Mouse (Mus musculus): ENCODE results near the gene Trak1. TPM values are rescaled to one million over a fixed set of nuclear protein-coding genes. Genes with fewer than 3 reads are reported as not detected.

The Trak1 gene
- polyA plus RNA-seq, 1 experiment from 2014 or later: 11.6 TPM

DNA sequence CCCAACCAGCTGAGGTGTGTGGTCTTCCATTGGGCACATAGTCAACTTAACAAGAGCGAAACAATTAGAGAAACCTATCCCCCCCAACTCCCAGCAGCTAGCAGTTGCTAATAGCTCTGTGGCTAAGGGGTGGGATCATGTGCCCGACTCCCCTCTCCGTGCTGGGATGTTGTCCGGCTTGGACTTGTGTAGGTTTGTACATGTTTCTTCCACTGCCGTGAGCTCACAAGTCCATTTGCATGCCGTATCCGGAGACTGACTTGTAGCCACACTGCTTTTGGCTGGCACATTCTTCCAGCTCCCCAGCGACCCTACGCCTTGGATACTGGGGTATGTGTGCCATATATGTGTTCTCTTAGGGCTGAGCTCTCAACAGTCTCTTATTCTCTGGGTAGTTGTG is 55.4 kb downstream of the Trak1 start:
- H3K9ac ChIP-seq (ENCODE audit: low read depth, low read length): no peak overlapping the region
- no peaks in the 10 kb centered on the region for H3K27me3 ChIP-seq (ENCODE audit: insufficient read depth, low read length)
- H3K27ac ChIP-seq: no peak overlapping the region
- H3K9me3 ChIP-seq (replicated peaks; ENCODE audit: low read length): no peaks in the 10 kb centered on the region
- H3K4me1 ChIP-seq (replicated peaks; ENCODE audit: insufficient read depth, low read length): peaks cover 26% of the 10 kb centered on the region
- no peaks in the 10 kb centered on the region for H3K36me3 ChIP-seq (ENCODE audit: insufficient read depth, low read length)
- H3K4me3 ChIP-seq (replicated peaks; ENCODE audit: low read depth, low read length): no peak overlapping the region
- DNase-seq (ENCODE audit: low spot score) (no peak), ATAC-seq (replicated peaks; ENCODE audit: low FRiP score, low read depth) (no peak)
- TF ChIP-seq CTCF (IDR thresholded peaks at IDR 0.05; ENCODE audit: low read depth): no peak
- H3K4me2 ChIP-seq (ENCODE audit: low read length): no peak overlapping the region
- 87% methylated on average over 9 of the region's 9 CpGs for WGBS

DNA sequence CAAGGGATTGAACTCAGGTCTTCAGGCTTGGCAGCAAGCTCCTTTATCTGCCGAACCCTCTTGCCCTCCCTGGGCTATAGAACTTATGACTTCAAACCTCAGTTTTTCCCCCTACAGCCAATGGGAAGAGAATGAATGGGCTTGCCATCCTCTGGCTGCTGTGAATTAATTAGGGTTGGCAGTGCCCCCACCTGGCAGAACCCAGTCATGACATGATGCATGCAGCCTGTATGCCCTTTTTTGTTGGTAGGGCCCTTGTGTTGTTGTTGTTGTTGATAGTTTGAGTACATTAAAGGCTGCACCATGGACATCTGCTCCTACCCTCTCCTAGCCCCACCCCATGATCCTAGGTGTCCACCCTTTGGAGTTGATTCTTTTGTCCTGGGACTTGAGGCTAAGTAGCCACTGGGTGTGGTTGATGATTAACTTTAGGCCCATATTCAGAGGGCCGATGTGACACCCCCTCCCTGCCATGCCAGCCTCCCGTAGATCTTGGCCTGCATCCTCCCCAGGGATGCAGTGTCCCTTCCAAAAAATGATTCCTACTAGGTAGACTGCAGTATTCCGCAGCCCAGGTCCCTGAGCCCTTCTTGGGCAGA is 57.6 kb downstream of the Trak1 start:
- no peaks in the 10 kb centered on the region for H3K27me3 ChIP-seq (ENCODE audit: insufficient read depth, low read length)
- no peak for DNase-seq (ENCODE audit: low spot score)
- 57% methylated on average over 4 of the region's 4 CpGs for WGBS
- H3K36me3 ChIP-seq (ENCODE audit: insufficient read depth, low read length): no peaks in the 10 kb centered on the region
- H3K9ac ChIP-seq (ENCODE audit: low read depth, low read length): no peak overlapping the region
- H3K4me3 ChIP-seq (replicated peaks; ENCODE audit: low read depth, low read length): no peak overlapping the region
- no peaks in the 10 kb centered on the region for H3K9me3 ChIP-seq (replicated peaks; ENCODE audit: low read length)
- H3K27ac ChIP-seq: no peak overlapping the region
- no peak overlapping the region for H3K4me2 ChIP-seq (ENCODE audit: low read length)
- 0 out of 2 replicates have a peak, but pooled peaks have one; percentile 19 for ATAC-seq (replicated peaks; ENCODE audit: low FRiP score, low read depth)
- peaks cover 30% of the 10 kb centered on the region for H3K4me1 ChIP-seq (replicated peaks; ENCODE audit: insufficient read depth, low read length)
- peak; percentile 55 for TF ChIP-seq CTCF (IDR thresholded peaks at IDR 0.05; ENCODE audit: low read depth)

DNA sequence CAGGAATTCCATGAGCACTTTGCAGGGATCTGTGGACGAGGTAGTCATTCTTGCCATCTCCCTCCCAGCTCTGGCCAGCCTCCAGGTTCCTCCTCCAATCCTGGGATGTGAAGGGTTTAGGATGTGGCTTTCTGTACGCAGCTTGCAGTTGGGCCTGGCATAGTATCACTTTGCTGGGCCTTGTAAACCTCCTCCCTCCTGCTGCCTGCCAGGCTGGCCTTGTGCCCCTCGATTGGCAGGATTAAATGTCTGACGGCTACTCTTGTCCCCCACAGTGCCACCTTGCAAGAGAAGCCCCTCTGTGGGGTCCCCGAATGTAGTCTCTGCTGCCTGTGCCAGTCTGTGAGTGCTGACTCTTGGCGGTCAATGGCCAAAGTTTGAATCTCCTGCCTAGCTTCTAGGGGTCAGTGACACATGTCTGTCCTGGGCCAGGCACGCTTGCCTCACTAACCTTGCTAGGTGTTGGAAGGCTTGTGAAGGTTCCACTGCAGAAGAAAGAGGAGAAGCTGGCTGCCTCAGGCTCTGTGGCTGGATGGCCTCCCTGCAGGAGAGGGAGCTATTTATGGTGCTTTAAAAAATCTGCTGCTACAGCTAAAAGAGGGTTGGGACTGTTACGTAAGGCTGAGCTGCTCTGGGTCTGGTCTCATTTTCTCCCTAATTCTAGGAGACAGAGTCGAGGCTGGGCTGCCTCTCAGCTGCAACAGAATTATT is 58.3 kb downstream of the Trak1 start:
- Histone ChIP-seq H3K9me3 (replicated peaks; ENCODE audit: low read length) (no peaks in the 10 kb centered on the region), H3K4me2 (ENCODE audit: low read length) (no peak overlapping the region), H3K27me3 (ENCODE audit: insufficient read depth, low read length) (no peaks in the 10 kb centered on the region), H3K36me3 (ENCODE audit: insufficient read depth, low read length) (no peaks in the 10 kb centered on the region), H3K4me1 (replicated peaks; ENCODE audit: insufficient read depth, low read length) (peaks cover 29% of the 10 kb centered on the region), H3K27ac (no peak overlapping the region), H3K9ac (ENCODE audit: low read depth, low read length) (0 out of 2 replicates have a peak overlapping the region, but pooled peaks have one; percentile 2), H3K4me3 (replicated peaks; ENCODE audit: low read depth, low read length) (no peak overlapping the region)
- DNase-seq (ENCODE audit: low spot score) (no peak), ATAC-seq (replicated peaks; ENCODE audit: low FRiP score, low read depth) (no peak)
- no peak for TF ChIP-seq CTCF (IDR thresholded peaks at IDR 0.05; ENCODE audit: low read depth)
- WGBS: 54% methylated on average over 9 of the region's 9 CpGs

DNA sequence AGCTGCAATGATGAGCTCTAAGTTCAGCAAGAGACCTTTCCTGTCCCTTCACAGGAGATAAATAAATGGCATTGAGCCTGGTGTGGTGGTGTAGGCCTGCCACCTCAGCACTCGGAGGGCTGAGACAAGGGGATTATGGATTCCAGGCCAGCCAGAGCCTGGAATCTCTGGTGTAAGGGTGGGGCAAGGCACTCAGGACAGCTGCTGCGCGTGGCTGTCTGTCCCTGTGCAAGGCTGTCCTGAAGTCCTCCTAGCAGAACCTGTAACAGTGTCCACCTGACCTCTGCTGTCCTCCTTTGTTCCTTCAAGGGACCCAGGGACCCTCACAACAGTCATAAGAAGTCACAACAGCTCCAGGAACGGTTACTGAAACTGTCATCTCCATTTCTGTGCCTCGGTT is 59.8 kb downstream of the Trak1 start:
- H3K36me3 ChIP-seq (ENCODE audit: insufficient read depth, low read length): no peaks in the 10 kb centered on the region
- H3K4me3 ChIP-seq (replicated peaks; ENCODE audit: low read depth, low read length): no peak overlapping the region
- DNase-seq (ENCODE audit: low spot score): no peak
- peaks cover 22% of the 10 kb centered on the region; the same call in 1 of the 2 replicates for H3K4me1 ChIP-seq (replicated peaks; ENCODE audit: insufficient read depth, low read length)
- no peak for ATAC-seq (replicated peaks; ENCODE audit: low FRiP score, low read depth)
- no peak overlapping the region for H3K27ac ChIP-seq
- no peaks in the 10 kb centered on the region for H3K9me3 ChIP-seq (replicated peaks; ENCODE audit: low read length)
- WGBS: 88% methylated on average over 5 of the region's 5 CpGs
- no peak for TF ChIP-seq CTCF (IDR thresholded peaks at IDR 0.05; ENCODE audit: low read depth)
- H3K4me2 ChIP-seq (ENCODE audit: low read length): no peak overlapping the region
- H3K9ac ChIP-seq (ENCODE audit: low read depth, low read length): no peak overlapping the region
- H3K27me3 ChIP-seq (ENCODE audit: insufficient read depth, low read length): no peaks in the 10 kb centered on the region

DNA sequence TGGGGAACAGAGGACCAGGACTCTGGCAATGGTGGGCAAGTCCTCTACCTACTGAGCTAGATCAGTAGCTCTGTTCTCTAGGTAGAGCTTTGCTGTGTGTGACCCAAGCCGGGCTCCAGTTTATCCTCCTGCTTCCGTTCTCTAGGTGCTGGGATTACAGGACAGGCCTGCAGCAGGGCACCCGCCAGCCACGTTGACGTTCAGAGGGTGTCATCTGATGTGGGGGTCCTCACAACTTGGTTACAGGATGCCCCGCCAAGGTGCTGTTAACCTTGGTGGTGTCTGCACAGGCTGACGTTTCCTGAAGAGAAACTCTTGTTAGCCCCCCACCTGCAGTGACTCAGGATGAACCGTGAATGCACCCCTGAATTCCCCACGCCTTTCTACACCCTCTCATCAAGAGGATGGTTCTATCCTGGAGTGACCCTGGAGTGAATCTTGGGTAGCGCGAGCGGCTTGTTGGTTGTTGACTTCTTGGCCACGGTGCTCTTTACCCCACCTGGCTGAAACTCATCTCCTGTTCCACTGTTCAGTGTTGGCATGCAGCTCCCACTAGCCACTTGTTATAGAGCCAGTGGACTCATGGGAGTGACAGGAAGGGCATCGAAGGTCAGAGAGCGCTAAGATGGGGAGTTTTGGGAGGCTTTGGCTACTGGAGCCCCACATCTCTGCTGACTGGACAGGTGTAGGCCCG is 60.4 kb downstream of the Trak1 start:
- H3K4me2 ChIP-seq (ENCODE audit: low read length): no peak overlapping the region
- H3K27me3 ChIP-seq (ENCODE audit: insufficient read depth, low read length): no peaks in the 10 kb centered on the region
- no peaks in the 10 kb centered on the region for H3K36me3 ChIP-seq (ENCODE audit: insufficient read depth, low read length)
- H3K4me1 ChIP-seq (replicated peaks; ENCODE audit: insufficient read depth, low read length): peaks cover 22% of the 10 kb centered on the region; the same call in 1 of the 2 replicates
- H3K4me3 ChIP-seq (replicated peaks; ENCODE audit: low read depth, low read length): no peak overlapping the region
- no peaks in the 10 kb centered on the region for H3K9me3 ChIP-seq (replicated peaks; ENCODE audit: low read length)
- no peak overlapping the region for H3K27ac ChIP-seq
- DNase-seq (ENCODE audit: low spot score): no peak
- no peak for ATAC-seq (replicated peaks; ENCODE audit: low FRiP score, low read depth)
- 87% methylated on average over 16 of the region's 16 CpGs for WGBS
- H3K9ac ChIP-seq (ENCODE audit: low read depth, low read length): no peak overlapping the region
- no peak for TF ChIP-seq CTCF (IDR thresholded peaks at IDR 0.05; ENCODE audit: low read depth)

DNA sequence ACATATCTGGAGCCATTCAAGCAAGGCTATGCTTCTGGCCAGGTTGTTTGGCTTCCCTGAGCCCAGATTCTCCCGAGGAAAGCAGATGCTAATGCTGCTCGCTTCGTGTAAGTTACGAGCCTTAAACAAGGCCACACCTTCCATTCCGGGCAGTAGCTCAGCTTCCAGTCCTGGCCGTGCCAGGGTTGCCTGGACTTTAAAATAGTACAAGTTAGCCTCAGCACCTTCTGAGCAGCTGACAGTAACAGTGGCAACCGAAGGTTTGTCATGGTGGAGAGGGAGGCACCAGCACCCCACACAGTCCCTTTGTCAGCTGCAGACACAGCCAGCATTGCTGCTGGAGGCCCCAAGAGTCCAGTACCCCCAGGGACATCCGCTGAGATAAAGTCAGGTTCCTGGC is 61.1 kb downstream of the Trak1 start:
- Histone ChIP-seq H3K27me3 (ENCODE audit: insufficient read depth, low read length) (no peaks in the 10 kb centered on the region), H3K9me3 (replicated peaks; ENCODE audit: low read length) (no peaks in the 10 kb centered on the region), H3K4me3 (replicated peaks; ENCODE audit: low read depth, low read length) (no peak overlapping the region), H3K36me3 (ENCODE audit: insufficient read depth, low read length) (no peaks in the 10 kb centered on the region), H3K9ac (ENCODE audit: low read depth, low read length) (no peak overlapping the region), H3K4me2 (ENCODE audit: low read length) (no peak overlapping the region), H3K4me1 (replicated peaks; ENCODE audit: insufficient read depth, low read length) (peaks cover 22% of the 10 kb centered on the region; the same call in 1 of the 2 replicates), H3K27ac (no peak overlapping the region)
- 45% methylated on average over 8 of the region's 8 CpGs for WGBS
- no peak for ATAC-seq (replicated peaks; ENCODE audit: low FRiP score, low read depth)
- no peak for TF ChIP-seq CTCF (IDR thresholded peaks at IDR 0.05; ENCODE audit: low read depth)
- no peak for DNase-seq (ENCODE audit: low spot score)
